Mouse (Mus musculus) heart, adult 2 months (tissue): ENCODE data around the gene Ptpre.

ENCODE experiments used
- CTCF ChIP-seq: fragments of 200-600 bp; IDR thresholded peaks from 2 replicates; pipeline ENCODE4 v1.8.1; 2022; ENCODE audit warnings: antibody characterized with exemption, mild to moderate bottlenecking, moderate library complexity
- EP300 ChIP-seq: fragments of 200-500 bp; IDR thresholded peaks from 2 replicates; pipeline ENCODE4 v1.6.1; 2011; ENCODE audit warnings: low read depth, low read length, control low read depth; ENCODE audit not compliant: insufficient read depth
- POLR2A ChIP-seq: fragments of 200-500 bp; IDR thresholded peaks from 2 replicates; pipeline ENCODE4 v1.6.1; 2011; ENCODE audit warnings: mild to moderate bottlenecking, low read depth, low read length, control low read depth; ENCODE audit not compliant: insufficient read depth

DNA sequence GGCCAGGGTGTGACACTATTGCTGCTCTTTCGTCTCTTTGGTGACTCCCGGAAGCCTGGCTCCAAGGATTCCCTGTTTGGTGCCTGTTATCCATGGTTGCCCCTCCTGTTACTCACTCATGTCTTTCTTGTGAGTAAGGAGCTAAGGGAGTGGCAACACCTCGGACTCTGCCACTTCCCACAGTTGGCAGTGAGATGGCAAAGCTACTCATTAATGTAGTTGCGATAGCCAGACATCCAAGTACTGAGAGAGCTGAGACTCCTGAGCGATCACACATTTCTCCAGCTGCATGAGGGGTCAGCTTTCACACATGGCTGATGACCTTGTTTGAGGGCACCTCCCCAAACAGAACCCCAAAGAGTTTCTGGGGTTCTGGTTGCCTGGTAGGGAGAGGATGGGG, 26.9 kb upstream of the Ptpre start:
- TF ChIP-seq POLR2A (no peak), CTCF (no peak), EP300 (no peak)
